ENCODE assay signal across 7 mouse cellular contexts in the genomic region with DNA sequence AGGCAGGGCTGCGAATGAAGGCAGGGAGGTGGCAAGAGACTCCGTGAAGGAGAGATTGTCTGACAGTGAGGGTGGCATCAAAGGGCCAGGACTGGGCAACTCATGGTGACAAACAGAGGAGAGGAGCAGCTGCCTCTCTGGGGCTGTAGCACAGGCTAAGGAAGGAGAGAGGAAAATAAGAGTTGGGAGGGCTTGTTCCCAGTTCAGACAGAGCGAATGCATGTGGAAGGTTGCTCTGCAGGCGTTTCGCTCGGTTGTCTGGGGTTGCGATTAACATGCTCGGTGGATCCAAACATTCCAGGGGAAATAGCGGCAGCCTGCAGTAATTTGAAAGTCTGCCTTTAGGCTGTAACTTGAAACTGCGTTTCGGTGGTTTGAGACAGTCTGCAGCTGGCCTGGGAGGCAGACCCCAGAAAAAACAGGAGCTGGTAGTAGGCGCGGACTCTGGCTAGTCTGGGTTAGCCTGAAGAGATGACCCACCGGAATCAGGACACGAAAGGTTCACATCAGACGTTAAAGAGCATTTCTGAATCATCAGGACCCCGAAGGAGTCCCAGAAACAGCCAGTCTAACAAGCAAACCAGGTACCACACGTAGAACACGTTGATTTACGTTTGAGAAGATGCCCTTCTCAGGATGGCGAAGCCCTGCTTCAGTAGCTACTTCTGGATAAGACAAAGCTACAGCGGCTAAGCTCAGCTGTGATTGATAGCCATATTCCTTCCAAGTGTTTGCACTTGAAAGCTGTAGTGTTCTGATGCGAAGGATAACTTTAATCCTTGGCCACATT. TPM values are rescaled to one million over a fixed set of nuclear protein-coding genes. Genes with fewer than 3 reads are reported as not detected.
DNase-seq lines count a peak whose midpoint lies in the region; ATAC-seq lines count a peak whose summit lies in the region.

No protein-coding gene starts in this region.

- H3K4me1 ChIP-seq in embryonic facial prominence, embryonic 11.5 days (ENCODE audit: control insufficient read depth, insufficient read depth, low read length), result no peaks in the 10 kb centered on the region; the same call in 1 of the 2 replicates

- H3K9ac ChIP-seq in embryonic facial prominence, embryonic 11.5 days (replicated peaks; ENCODE audit: low read length), result peak overlapping the region; percentile 57

- ATAC-seq in embryonic facial prominence, embryonic 11.5 days (replicated peaks; ENCODE audit: insufficient number of reproducible peaks, low FRiP score, low TSS enrichment, low read depth), result peak; percentile 83
- no peak for ATAC-seq in inflammation-experienced regulatory T-cells, adult 6 months

- H3K4me2 ChIP-seq in embryonic facial prominence, embryonic 11.5 days (ENCODE audit: low read depth, low read length), result peak overlapping the region; percentile 57

- peak overlapping the region; percentile 17 for H3K4me3 ChIP-seq in embryonic facial prominence, embryonic 11.5 days (ENCODE audit: low read depth, low read length)

- no peaks in the 10 kb centered on the region for H3K36me3 ChIP-seq in embryonic facial prominence, embryonic 11.5 days (replicated peaks; ENCODE audit: control insufficient read depth, insufficient read depth, low read depth, low read length)

- H3K27ac ChIP-seq in embryonic facial prominence, embryonic 11.5 days (replicated peaks; ENCODE audit: low read depth, low read length), result peak overlapping the region; percentile 88

- H3K27me3 ChIP-seq in embryonic facial prominence, embryonic 11.5 days (ENCODE audit: control insufficient read depth, insufficient read depth, low read length), result no peaks in the 10 kb centered on the region

- H3K9me3 ChIP-seq in embryonic facial prominence, embryonic 11.5 days (replicated peaks; ENCODE audit: control insufficient read depth, low read length), result no peaks in the 10 kb centered on the region

- intact Hi-C loops in left cerebral cortex, postnatal 25 days (cut with DNase I), result no loop called here

- WGBS in embryonic facial prominence, embryonic 11.5 days, result 15% methylated on average over 23 of the region's 23 CpGs

- peak; percentile 3 for DNase-seq in left cerebral cortex, postnatal 25 days (ENCODE audit: low spot score in 2 of 2)
- DNase-seq in left cerebral cortex, adult 11 months (ENCODE audit: low spot score), result no peak
- peak; percentile 86 for DNase-seq in embryonic facial prominence, embryonic 11.5 days (ENCODE audit: low spot score)
- peak; percentile 19 for DNase-seq in heart, postnatal 4 days
- DNase-seq in lung, postnatal 36 days, result peak; percentile 5
- peak; percentile 8 for DNase-seq in testis, postnatal 14 days (ENCODE audit: low spot score)

RNA-seq across cellular contexts. Expression of a gene that starts 54.7 kb away (rescaled TPM):
- 100 to 1,000 TPM; 191 to 208 TPM for total RNA-seq in left cerebral cortex, postnatal 25 days (2021)
- polyA plus RNA-seq in embryonic facial prominence, embryonic 11.5 days (2014; fragmentation: Nextera tagmentation; extraction: Ambion mirVana), result 367 and 391 TPM in 2 replicates
- total RNA-seq in heart, postnatal 4 days (2021), result 100 to 1,000 TPM; 713 to 779 TPM
- under 1 TPM; 0.18 to 0.59 (median 0.30) TPM for polyA plus RNA-seq in inflammation-experienced regulatory T-cells, adult 6 months (2017; shearing (Covaris generic))
